Mouse (Mus musculus) erythroblast, adult 5-6 weeks (primary cell): ENCODE measurements around the gene Tent2. TPM values are rescaled to one million over a fixed set of nuclear protein-coding genes. Genes with fewer than 3 reads are reported as not detected.

ENCODE experiments used
- ATAC-seq: replicated peaks from 2 replicates; pipeline ENCODE4 v1.8.0; 2016; ENCODE audit warnings: moderate number of reproducible peaks, mild to moderate bottlenecking, moderate TSS enrichment, inconsistent platforms; ENCODE audit not compliant: poor library complexity, low FRiP score, severe bottlenecking
- total RNA-seq, 2 experiments: library from RNA; stranded (forward) in 1 of 2; stranded (reverse) in 1 of 2; fragments of 150-400 nt in 1 of 2; fragments of 200-764, 138-1000 nt in 1 of 2; gene quantifications; 2 replicates each; pipeline versions ENCODE4 v1.2.3 to v1.2.4; 2015 to 2017; ENCODE audit warnings: low replicate concordance in 2 of 2

Tent2 gene
- total RNA-seq, 2 experiments from 2014 or later, result 32.1 to 38.6 TPM

GRCm38 (mm10) chr13:93144336-93145167 is 47.6 kb downstream of the Tent2 start, which contains the start of gene Cmya5:
TSS of gene Cmya5 (minus strand) at chr13:93144724.
- 0 out of 2 replicates have a peak, but pooled peaks have one; percentile 39 for ATAC-seq

- no peak for ATAC-seq
These were observed 48.3 kb downstream of the Tent2 start for GRCm38 (mm10) chr13:93143819-93144283.

- ATAC-seq, result no peak
These were observed 51.0 kb downstream of the Tent2 start for GRCm38 (mm10) chr13:93141184-93141583.

- no peak for ATAC-seq
These were observed 54.1 kb downstream of the Tent2 start for GRCm38 (mm10) chr13:93138059-93138458.

- no peak for ATAC-seq
These were observed 55.1 kb downstream of the Tent2 start for GRCm38 (mm10) chr13:93137098-93137497.

GRCm38 (mm10) chr13:93136251-93136650 is 55.9 kb downstream of the Tent2 start:
- no peak for ATAC-seq

- no peak for ATAC-seq
These were observed 56.7 kb downstream of the Tent2 start for GRCm38 (mm10) chr13:93135501-93135900.

- no peak for ATAC-seq
These were observed 61.5 kb downstream of the Tent2 start for GRCm38 (mm10) chr13:93130674-93131073.

GRCm38 (mm10) chr13:93128961-93129360 is 63.2 kb downstream of the Tent2 start:
- no peak for ATAC-seq

- ATAC-seq, result no peak
These were observed 63.9 kb downstream of the Tent2 start for GRCm38 (mm10) chr13:93128111-93128860.

GRCm38 (mm10) chr13:93122321-93122720 is 69.9 kb downstream of the Tent2 start:
- ATAC-seq, result no peak

- no peak for ATAC-seq
These were observed 74.9 kb downstream of the Tent2 start for GRCm38 (mm10) chr13:93117241-93117640.

GRCm38 (mm10) chr13:93102340-93103090 is 89.7 kb downstream of the Tent2 start:
- ATAC-seq, result no peak

GRCm38 (mm10) chr13:93098596-93098995 is 93.6 kb downstream of the Tent2 start:
- no peak for ATAC-seq

GRCm38 (mm10) chr13:93096643-93097042 is 95.5 kb downstream of the Tent2 start:
- ATAC-seq, result no peak

Other genes starting within 250 kb of the Tent2 start
- not detected in 2 replicates for gene Cmya5, start 47.7 kb downstream of the Tent2 start, total RNA-seq (2015; ENCODE audit: low replicate concordance)
- gene Cmya5, start 47.7 kb downstream of the Tent2 start, total RNA-seq (2017; ENCODE audit: low replicate concordance), result 0.17 TPM in 1 of 2 replicates, not detected in the other
- 4.2 and 11.3 TPM in 2 replicates for gene Homer1, start 107.2 kb upstream of the Tent2 start, total RNA-seq (2015; ENCODE audit: low replicate concordance)
- gene Homer1, start 107.2 kb upstream of the Tent2 start, total RNA-seq (2017; ENCODE audit: low replicate concordance), result 5.9 and 8.9 TPM in 2 replicates